Mouse (Mus musculus) small intestine, adult 2 months (tissue): ENCODE measurements around the gene Gm29797. TPM values are rescaled to one million over a fixed set of nuclear protein-coding genes. Genes with fewer than 3 reads are reported as not detected.
A peak's percentile ranks its signal among the peaks of the same experiment; 100 is the strongest.

Source experiments
- H3K27ac ChIP-seq: fragments of 200-500 bp; 2 replicates; pipeline ENCODE4 v1.5.1; 2012; ENCODE audit warnings: low read depth, low read length, control low read depth, inconsistent platforms; ENCODE audit not compliant: insufficient read depth
- H3K27me3 ChIP-seq: fragments of 200-500 bp; 2 replicates; pipeline ENCODE4 v1.6.1; 2012; ENCODE audit warnings: mild to moderate bottlenecking, moderate library complexity, low read length, inconsistent platforms; ENCODE audit not compliant: control insufficient read depth, insufficient read depth
- H3K36me3 ChIP-seq: fragments of 200-500 bp; 2 replicates; pipeline ENCODE4 v1.6.1; 2012; ENCODE audit warnings: mild to moderate bottlenecking, low read length, control low read depth, inconsistent platforms; ENCODE audit not compliant: control insufficient read depth, insufficient read depth
- H3K4me1 ChIP-seq: fragments of 200-500 bp; 2 replicates; pipeline ENCODE4 v1.6.1; 2012; ENCODE audit warnings: low read length, inconsistent platforms, mixed read lengths; ENCODE audit not compliant: control insufficient read depth, insufficient read depth, insufficient read length
- H3K4me3 ChIP-seq: fragments of 200-500 bp; 2 replicates; pipeline ENCODE4 v1.5.1; 2012; ENCODE audit warnings: low read depth, mild to moderate bottlenecking, control low read depth, inconsistent platforms, low read length, moderate library complexity
- CTCF ChIP-seq: fragments of 200-500 bp; IDR thresholded peaks from 2 replicates; pipeline ENCODE4 v1.5.1; 2012; ENCODE audit warnings: low read depth, mild to moderate bottlenecking, control low read depth, inconsistent platforms, low read length, moderate library complexity, mixed read lengths; ENCODE audit not compliant: insufficient replicate concordance, insufficient read length; ENCODE audit errors: extremely low read depth
- POLR2A ChIP-seq: fragments of 200-500 bp; IDR thresholded peaks from 2 replicates; pipeline ENCODE4 v1.6.1; 2012; ENCODE audit warnings: low read depth, mild to moderate bottlenecking, control low read depth, inconsistent platforms, low read length, moderate library complexity
- WGBS: fragments of 180-500 bp; shearing (Covaris S2); methylation state at CpG from one replicate; pipeline ENCODE4 v1.1.7; 2018; 5-methylcytosine and 5-hydroxymethylcytosine counted together
- polyA plus RNA-seq: library from polyadenylated mRNA; depleted of rRNA; stranded (reverse); fragments of >200 nt; gene quantifications from 2 replicates; pipeline ENCODE4 v1.2.3, GENCODE M21; 2012

The Gm29797 gene
- polyA plus RNA-seq, 1 experiment: 0.29 TPM

DNA sequence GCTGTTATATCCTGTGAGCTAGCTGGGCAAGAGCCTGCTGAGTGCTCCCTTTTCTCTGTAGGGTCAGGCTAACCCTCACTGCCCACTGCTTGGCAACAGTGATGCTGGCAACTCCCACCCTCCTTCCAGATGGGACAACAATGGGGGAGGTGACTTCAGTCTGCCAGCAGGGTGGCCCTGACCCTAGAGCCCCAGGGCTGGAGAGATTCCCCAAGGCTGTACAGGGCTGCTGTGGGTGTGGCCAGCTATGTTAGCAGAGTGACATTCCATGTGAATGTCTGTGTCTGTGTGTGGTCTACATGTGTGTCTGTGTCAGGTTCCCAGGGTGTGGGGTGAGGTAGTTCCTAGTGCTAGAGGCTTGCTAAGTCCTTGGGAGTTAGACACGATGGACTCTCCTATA lies 16.7 kb downstream of the Gm29797 start:
- peaks cover 50% of the 10 kb centered on the region for H3K27me3 ChIP-seq
- 61% methylated on average over 1 of the region's 1 CpGs for WGBS

GRCm38 (mm10) chr2:181674934-181675333 lies 18.1 kb downstream of the Gm29797 start:
- H3K36me3 ChIP-seq: no peaks in the 10 kb centered on the region
- TF ChIP-seq POLR2A: no peak
- WGBS: 77% methylated on average over 4 of the region's 4 CpGs
- H3K27me3 ChIP-seq: peaks cover 46% of the 10 kb centered on the region
- no peak overlapping the region for H3K4me3 ChIP-seq
- no peak overlapping the region for H3K27ac ChIP-seq
- no peaks in the 10 kb centered on the region; the same call in 1 of the 2 replicates for H3K4me1 ChIP-seq

More for the DNA sequence above, 16.7 kb downstream of the Gm29797 start:
- Histone ChIP-seq H3K36me3 (no peaks in the 10 kb centered on the region), H3K27ac (peak overlapping the region; percentile 43; the same call in 1 of the 2 replicates), H3K4me1 (no peaks in the 10 kb centered on the region; the same call in 1 of the 2 replicates), H3K4me3 (no peak overlapping the region)
- no peak for TF ChIP-seq CTCF
- TF ChIP-seq POLR2A: no peak

- Histone ChIP-seq H3K36me3 (no peaks in the 10 kb centered on the region), H3K27ac (no peak overlapping the region), H3K4me1 (no peaks in the 10 kb centered on the region; the same call in 1 of the 2 replicates), H3K27me3 (peaks cover 44% of the 10 kb centered on the region), H3K4me3 (peak overlapping the region; percentile 4; the same call in 1 of the 2 replicates)
- TF ChIP-seq CTCF: no peak
- no peak for TF ChIP-seq POLR2A
- WGBS: 3% methylated on average over 14 of the region's 14 CpGs
Measured at GRCm38 (mm10) chr2:181675454-181675853, 18.6 kb downstream of the Gm29797 start.

GRCm38 (mm10) chr2:181676424-181676823 lies 19.6 kb downstream of the Gm29797 start:
- TF ChIP-seq POLR2A: no peak
- no peak for TF ChIP-seq CTCF
- H3K36me3 ChIP-seq: no peaks in the 10 kb centered on the region
- 76% methylated on average over 2 of the region's 2 CpGs for WGBS
- no peak overlapping the region for H3K27ac ChIP-seq
- H3K4me3 ChIP-seq: no peak overlapping the region
- peaks cover 3% of the 10 kb centered on the region; the same call in 1 of the 2 replicates for H3K4me1 ChIP-seq
- peaks cover 34% of the 10 kb centered on the region for H3K27me3 ChIP-seq

DNA sequence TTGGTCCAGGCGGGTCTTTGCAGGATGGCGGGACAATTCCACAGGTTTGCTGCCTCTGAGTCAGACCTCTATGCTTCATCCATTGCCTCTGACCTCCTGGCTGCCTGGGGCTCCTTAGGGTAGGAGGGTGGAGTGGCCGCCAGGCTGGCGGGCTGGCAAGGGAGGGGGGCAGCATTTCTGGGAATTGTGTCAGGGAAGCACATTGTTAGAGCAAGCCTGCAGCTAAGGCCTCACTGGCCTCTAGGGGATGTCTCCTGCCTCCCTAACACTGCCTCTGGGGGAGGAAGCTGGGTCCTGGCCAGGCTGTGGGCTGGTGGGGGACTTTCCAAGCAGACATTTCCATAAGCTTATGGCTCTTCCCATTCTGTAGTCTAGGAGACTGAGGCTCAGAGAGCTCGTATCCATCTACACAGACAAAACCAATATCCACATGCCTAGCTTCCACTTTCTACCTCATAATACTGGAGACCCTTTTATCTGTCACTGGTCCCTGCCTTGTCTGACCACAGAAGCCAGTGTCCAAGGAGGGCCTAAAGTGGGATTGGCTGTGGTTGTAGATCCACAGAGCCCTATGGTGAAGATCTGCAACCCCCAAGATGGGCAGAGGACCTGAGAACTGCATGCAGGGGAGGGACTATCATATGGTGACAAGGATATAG lies 20.4 kb downstream of the Gm29797 start:
- Histone ChIP-seq H3K4me3 (no peak overlapping the region), H3K27ac (peak overlapping the region; percentile 40), H3K36me3 (no peaks in the 10 kb centered on the region), H3K27me3 (peaks cover 26% of the 10 kb centered on the region), H3K4me1 (peaks cover 3% of the 10 kb centered on the region; the same call in 1 of the 2 replicates)
- 82% methylated on average over 5 of the region's 5 CpGs for WGBS
- no peak for TF ChIP-seq CTCF
- no peak for TF ChIP-seq POLR2A

DNA sequence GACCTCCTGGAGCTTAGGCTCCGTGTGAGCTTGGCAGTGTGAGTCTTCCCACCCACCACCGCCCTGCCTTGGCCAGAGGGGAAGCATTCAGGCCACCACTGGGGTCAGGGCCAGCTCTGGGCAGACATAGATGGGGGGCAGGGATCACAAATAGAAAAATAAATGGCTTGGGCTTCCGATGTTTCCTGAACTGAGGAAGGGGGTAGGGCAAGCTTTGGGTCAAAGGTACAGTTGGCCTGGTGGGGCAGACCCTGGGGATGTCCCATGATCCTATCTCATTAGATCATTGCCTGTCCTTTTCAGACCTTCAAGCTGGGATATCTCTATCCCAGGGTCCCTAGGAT lies 20.9 kb downstream of the Gm29797 start:
- WGBS: 59% methylated on average over 3 of the region's 3 CpGs
- Histone ChIP-seq H3K27ac (peak overlapping the region; percentile 40), H3K4me3 (no peak overlapping the region), H3K4me1 (peaks cover 3% of the 10 kb centered on the region; the same call in 1 of the 2 replicates), H3K27me3 (peaks cover 22% of the 10 kb centered on the region), H3K36me3 (no peaks in the 10 kb centered on the region)
- TF ChIP-seq CTCF (no peak), POLR2A (no peak)

- WGBS: 52% methylated on average over 1 of the region's 1 CpGs
- Histone ChIP-seq H3K27me3 (peaks cover 12% of the 10 kb centered on the region; the same call in 1 of the 2 replicates), H3K36me3 (no peaks in the 10 kb centered on the region), H3K4me3 (no peak overlapping the region), H3K4me1 (peaks cover 3% of the 10 kb centered on the region; the same call in 1 of the 2 replicates), H3K27ac (no peak overlapping the region)
- TF ChIP-seq POLR2A: no peak
- peak; percentile 97; the same call in 1 of the 2 replicates for TF ChIP-seq CTCF
Measured at GRCm38 (mm10) chr2:181678780-181679179, 21.9 kb downstream of the Gm29797 start.

- Histone ChIP-seq H3K27ac (no peak within 1 kb of the TSS), H3K36me3 (no peaks in the 10 kb centered on the region), H3K27me3 (peaks cover 9% of the 10 kb centered on the region; the same call in 1 of the 2 replicates), H3K4me1 (peaks cover 3% of the 10 kb centered on the region; the same call in 1 of the 2 replicates), H3K4me3 (peak within 1 kb of the TSS; percentile 88)
- TF ChIP-seq CTCF (peak; percentile 30; the same call in 1 of the 2 replicates), POLR2A (no peak)
- WGBS: under 1% methylated on average over 69 of the region's 69 CpGs
Measured at GRCm38 (mm10) chr2:181679951-181680715, 23.3 kb downstream of the Gm29797 start, which contains the start of gene Tcea2. TSS of gene Tcea2 (plus strand) at chr2:181680310.
